Mouse (Mus musculus) thymus, adult 2 months (tissue): ENCODE results near the gene Zbtb7a.

ENCODE experiments used
- CTCF ChIP-seq: fragments of 200-500 bp; IDR thresholded peaks from 2 replicates; pipeline ENCODE4 v1.5.1; 2012; ENCODE audit warnings: mild to moderate bottlenecking, control low read depth, low read length, moderate library complexity, borderline replicate concordance; ENCODE audit not compliant: control insufficient read depth, poor library complexity, insufficient read depth; ENCODE audit errors: extremely low read depth
- POLR2A ChIP-seq: fragments of 200-500 bp; IDR thresholded peaks from 2 replicates; pipeline ENCODE4 v1.6.1; 2012; ENCODE audit warnings: mild to moderate bottlenecking, low read length, control low read depth, moderate library complexity; ENCODE audit not compliant: control insufficient read depth, poor library complexity, insufficient read depth; ENCODE audit errors: extremely low read depth

DNA sequence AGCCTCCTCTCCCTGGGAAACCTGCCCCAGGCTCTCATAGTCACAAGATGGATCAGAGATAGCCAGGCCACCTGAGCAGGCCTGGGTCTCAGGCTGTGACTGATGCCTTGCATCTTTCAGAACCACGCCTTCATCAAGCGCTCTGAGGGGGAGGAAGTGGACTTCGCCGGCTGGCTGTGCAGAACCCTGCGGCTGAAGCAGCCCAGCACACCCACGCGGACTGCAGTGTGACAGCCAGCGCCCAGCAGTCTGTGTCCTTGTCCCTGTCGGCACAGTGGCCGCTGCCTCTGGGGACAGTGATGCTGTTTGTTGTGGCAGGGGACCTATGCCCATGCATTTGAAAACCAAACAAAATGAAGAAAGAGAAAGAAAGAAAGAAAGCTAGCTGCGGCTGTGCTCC, 11.5 kb upstream of the Zbtb7a start:
- no peak for TF ChIP-seq CTCF
- no peak for TF ChIP-seq POLR2A
